Mouse (Mus musculus) left cerebral cortex, postnatal 14 days (tissue): Measurements from ENCODE around the gene Pga5. TPM values are rescaled to one million over a fixed set of nuclear protein-coding genes. Genes with fewer than 3 reads are reported as not detected.

ENCODE experiments used
- DNase-seq, 2 experiments: peaks; one replicate each; pipeline ENCODE4 v3.0.0; 2021 to 2022; ENCODE audit warnings: low spot score in 2 of 2, mixed read lengths in 1 of 2
- intact Hi-C: fragments of 180-260 bp; cut with DNase I; formaldehyde crosslinking; loops from one replicate; pipeline ENCODE4 v1.15.1; 2025
- total RNA-seq, 2 experiments: library from RNA; stranded (reverse); gene quantifications; 2 replicates each; pipeline ENCODE4 v1.2.3; 2021

Pga5 gene
- total RNA-seq, 2 experiments from 2014 or later = not detected

- intact Hi-C loops = loop anchor here (2.0 kb wide), 1 partner anchor 29 kb away; the partner anchor contains the start of gene Pga5
- DNase-seq = no peak
Measured at GRCm38 (mm10) chr19:10707881-10708280, 30.0 kb upstream of the Pga5 start.

DNA sequence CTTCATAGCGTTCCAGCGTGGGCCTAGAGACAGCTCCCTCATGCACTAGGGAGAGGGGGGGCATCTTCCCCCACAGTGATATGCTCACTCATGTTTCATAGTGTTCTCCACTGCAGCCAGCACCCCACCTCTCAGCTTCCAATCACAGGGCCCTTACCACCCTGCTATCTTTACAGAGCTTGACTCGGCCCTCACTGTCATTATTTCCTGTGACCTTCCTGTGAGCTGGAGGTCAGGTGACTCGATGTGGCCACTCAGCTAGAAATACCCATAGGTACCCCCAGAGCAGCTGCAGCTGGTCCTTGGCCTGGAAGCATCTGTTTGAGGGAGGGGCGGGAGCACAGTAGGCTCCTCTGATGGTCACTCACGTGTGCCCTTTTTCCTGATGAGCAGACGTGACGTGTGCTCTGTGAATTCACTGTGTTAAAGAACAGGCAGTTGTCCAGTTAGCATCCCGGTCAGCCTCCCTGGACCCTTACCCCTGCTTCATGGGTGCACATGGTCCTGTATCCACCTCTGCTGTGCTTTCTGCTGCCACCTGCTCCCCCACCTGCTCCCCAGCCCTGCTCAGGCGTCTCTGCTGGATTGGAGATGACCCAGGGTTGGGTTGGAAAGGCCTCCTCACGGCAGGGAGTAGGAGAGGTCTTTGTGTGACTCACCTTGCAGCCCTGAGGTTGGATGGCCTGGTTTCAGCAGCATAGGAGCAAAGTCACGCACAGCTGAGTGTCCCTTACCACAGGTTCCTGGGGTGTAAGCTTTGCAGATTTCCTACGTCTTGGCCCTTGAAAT is 29.4 kb upstream of the Pga5 start:
- no peak for DNase-seq
- intact Hi-C loops = no loop called here

DNA sequence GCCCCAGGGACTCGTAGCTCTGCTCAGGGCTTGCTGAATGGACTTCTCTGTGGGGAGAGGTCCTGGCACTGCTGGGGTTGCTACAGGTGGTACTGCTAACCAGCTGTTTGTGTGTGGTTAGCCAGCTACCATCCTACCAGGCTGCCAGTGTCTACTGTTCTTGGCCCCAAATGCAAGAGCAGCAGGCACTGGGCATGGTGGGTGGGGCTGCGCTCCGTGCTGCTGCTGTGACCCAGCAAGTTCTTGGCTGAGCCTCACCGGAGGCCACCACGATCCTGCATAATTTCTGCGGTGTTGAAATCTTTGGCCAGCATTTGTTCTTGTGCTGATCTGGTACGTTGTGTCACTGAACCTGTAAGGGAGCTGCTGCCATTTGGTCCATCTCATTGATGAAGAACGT is 25.6 kb upstream of the Pga5 start:
- no peak for DNase-seq
- intact Hi-C loops = no loop called here

- no peak for DNase-seq
- intact Hi-C loops = no loop called here
Measured at GRCm38 (mm10) chr19:10702125-10702524, 24.3 kb upstream of the Pga5 start.

GRCm38 (mm10) chr19:10701013-10701726 is 23.3 kb upstream of the Pga5 start:
- intact Hi-C loops = no loop called here

GRCm38 (mm10) chr19:10699851-10700250 is 22.0 kb upstream of the Pga5 start:
- DNase-seq = no peak
- intact Hi-C loops = no loop called here

More at GRCm38 (mm10) chr19:10701013-10701726, 23.3 kb upstream of the Pga5 start:
- no peak for DNase-seq

DNA sequence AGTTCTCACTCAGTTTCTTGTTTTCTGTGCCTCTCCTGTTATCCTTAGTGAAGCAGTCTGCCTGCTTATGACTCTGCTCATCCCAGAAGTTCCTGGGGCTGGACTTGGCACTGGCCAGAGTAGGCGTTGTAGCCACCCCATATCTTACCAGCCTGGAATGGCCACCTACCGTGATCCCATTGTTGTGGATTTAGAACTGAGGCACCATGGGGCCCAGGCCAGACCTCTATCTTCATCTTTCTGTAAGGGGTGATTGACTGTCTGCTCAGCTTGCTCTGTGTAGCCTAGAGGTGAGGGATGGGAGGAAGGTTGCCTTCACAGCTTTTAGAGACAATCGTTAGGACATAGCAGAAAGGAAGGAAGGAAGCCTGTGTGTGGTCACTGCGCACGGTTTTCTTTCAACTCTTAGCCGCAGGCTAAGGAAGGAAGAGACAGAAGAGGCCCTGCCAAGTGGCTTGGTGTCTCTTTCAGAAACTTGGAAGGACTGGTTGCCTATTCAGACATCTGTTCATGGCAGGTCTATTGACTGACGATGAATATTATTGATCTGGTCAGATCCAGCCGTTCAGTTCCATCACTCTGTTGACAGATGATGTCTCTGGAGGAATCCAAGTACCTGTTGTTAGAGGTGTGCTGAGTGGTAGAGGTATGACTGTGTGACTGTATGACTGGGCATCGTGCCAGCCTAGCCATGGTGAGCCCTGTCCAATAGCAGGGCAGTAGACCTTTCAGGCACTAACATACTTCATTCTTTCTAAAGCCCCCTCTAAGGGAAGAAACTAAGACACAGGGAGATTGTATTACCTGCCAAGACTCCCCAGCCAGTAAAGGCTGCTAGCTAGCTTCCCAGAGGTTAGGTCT is 20.5 kb upstream of the Pga5 start:
- intact Hi-C loops = no loop called here
- DNase-seq = no peak

GRCm38 (mm10) chr19:10695801-10696200 is 17.9 kb upstream of the Pga5 start:
- DNase-seq = no peak
- intact Hi-C loops = no loop called here

GRCm38 (mm10) chr19:10693926-10694682 is 16.2 kb upstream of the Pga5 start:
- no peak for DNase-seq
- intact Hi-C loops = no loop called here

GRCm38 (mm10) chr19:10692361-10692760 is 14.5 kb upstream of the Pga5 start:
- intact Hi-C loops = no loop called here
- DNase-seq = no peak

- no peak for DNase-seq
- intact Hi-C loops = no loop called here
Measured at GRCm38 (mm10) chr19:10691660-10692059, 13.8 kb upstream of the Pga5 start.

DNA sequence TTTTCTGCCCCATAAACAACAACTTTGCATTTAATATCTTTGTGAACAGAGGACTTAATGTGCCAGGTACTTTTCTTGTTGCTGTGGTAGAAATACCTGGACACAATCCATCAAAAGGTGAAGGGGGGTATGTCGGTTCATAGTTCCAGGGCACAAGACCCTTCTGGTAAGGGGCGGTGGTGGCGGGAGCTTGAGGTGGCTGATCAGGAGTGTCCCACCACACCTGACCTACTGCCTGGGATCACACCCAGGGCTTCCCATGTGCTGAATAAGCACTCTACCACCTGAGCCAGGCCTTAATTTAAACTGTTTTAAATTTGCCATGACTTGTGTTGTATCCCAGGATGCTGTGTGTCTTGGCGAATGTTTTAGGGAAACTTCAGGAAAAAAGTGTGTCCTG is 13.2 kb upstream of the Pga5 start:
- intact Hi-C loops = no loop called here

GRCm38 (mm10) chr19:10690336-10690735 is 12.5 kb upstream of the Pga5 start:
- no peak for DNase-seq
- intact Hi-C loops = no loop called here

More for the DNA sequence above, 13.2 kb upstream of the Pga5 start:
- no peak for DNase-seq

GRCm38 (mm10) chr19:10689470-10690166 is 11.7 kb upstream of the Pga5 start:
- peak in 1 of 2 experiments; percentile 49 for DNase-seq
- intact Hi-C loops = no loop called here

DNA sequence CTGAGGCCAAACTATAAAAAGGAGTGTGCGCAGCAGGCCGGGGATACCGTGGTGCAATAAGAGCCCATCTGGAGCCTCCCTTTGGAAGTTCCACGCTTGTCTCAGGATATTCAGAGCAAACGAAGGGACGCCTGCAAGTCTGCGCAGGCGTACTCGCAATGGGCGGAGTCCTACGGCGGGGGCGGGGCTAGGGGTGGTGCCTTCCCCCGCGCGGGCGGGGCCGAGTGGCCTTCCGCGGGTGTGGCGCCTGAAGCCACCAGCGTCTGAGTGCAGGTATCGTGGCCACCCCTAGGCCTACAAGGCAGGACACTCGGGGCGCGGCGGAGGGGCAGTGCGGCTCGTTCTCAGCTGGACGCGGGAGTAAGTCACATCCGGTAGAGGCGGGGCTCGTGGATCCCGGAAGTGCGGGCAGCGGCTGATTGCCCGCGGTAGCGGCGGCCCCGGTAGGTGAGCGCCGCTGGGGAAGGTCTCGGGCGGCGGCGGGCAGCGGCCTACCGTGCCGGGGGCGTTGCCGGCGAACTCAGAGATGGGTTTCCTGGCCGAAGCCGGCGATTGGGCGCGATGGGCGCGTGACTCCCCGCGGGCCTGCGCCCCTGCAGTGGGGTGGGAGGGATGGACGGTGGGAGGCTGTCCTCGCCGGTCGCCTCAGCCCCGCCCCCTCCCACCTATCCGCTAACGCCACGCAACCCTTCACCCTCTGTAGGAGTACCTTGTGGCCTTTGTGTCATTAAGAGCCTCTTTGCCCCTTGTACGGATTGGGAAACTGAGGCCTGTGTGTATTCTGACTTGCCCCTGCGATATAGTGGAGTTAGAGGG is 10.9 kb upstream of the Pga5 start, which contains the start of gene Vps37c:
TSS of gene Vps37c (plus strand) at position 199 of the 816 bp plus-strand sequence.
- peak; percentile 91 to 92 for DNase-seq
- intact Hi-C loops = no loop called here

DNA sequence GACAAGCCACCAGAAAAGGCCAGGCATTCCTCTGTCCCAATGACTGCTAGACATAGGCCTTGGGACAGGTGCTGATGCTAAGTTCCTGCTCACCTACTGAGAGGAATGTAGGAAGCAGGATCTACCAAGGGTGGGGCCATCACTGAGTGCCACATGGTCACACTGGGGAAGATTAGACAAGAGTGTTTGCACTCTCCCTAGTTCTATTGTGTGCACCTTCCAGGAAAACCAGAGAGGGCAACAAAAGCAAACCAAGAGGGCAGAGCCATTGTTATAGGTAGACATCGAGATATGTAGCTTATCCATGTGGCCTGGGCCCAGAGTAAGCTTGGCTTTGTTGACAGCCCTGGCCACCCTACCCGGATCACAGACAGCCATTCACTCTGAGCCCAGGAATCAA is 7.9 kb upstream of the Pga5 start:
- no peak for DNase-seq
- intact Hi-C loops = no loop called here

DNA sequence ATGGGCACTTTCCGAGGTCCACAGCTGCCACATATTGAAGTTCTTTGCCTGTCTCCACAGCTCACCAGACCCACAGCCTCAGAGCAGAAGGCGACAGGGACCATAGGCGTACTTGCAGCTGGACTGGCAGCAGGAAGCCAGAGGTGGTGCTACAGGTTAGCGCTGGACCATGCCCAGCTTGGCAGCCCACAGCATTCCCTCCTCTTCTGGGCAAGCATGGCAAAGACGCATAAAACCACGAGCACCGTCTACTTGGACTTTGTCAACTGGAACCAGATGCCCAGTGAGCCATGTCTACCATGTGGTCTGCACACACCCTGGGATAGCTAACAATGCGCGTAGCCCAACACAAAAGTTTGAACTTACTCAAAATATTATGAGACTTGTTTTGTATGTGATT is 7.2 kb upstream of the Pga5 start:
- intact Hi-C loops = no loop called here
- no peak for DNase-seq

- DNase-seq = no peak
- intact Hi-C loops = no loop called here
Measured at GRCm38 (mm10) chr19:10681571-10681970, 3.7 kb upstream of the Pga5 start.
